Mouse (Mus musculus): Measurements from ENCODE around the gene Mog. TPM values are rescaled to one million over a fixed set of nuclear protein-coding genes. Genes with fewer than 3 reads are reported as not detected.
"Not testable (repeated sequence)": the region's sequence is repeated elsewhere in the genome, so short reads cannot be mapped to it uniquely, and the experiment has no call there.

The Mog gene
- total RNA-seq, 2 experiments from 2014 or later: not detected

DNA sequence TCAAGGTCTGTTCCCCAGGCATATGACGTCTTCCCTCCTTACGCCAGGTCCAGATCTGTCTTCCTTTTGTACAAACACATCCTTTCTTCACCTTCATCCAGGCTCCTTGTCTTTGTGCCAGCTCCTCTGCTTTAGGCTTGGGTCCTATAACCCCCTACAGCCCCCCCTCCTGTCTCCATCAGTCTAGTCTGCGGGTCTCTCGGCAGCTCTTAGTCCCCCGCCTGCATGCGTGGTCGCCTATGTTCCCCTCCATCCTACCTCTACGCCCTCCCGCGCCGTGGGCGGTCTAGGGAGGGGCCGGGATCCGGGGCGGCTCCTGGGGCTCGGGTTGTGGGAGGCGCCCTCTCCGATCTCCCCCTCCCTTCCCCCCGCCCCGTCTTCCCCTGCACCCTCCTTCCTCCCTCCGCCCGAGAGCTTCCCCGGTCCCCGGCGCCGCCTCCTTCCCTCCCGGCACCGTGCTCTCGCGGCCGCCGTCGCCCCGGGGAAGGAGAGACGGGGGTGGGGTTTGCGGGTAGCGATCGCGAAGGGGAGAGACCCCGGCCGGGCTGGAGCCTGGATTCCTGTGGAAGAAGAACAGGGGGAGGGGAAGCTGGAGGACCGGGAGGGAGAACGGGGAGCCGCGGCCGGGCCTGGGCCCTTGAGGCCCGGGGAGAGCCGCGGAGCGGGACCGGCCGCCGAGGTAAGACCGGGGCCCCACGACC lies 22.6 kb upstream of the Mog start, which contains the start of gene Gabbr1:
Gene Gabbr1, plus strand, starts transcription at position 356 of the 701 bp plus-strand sequence.
- DNase-seq (ENCODE audit: low spot score in 2 of 2): peak; percentile 38 to 67

DNA sequence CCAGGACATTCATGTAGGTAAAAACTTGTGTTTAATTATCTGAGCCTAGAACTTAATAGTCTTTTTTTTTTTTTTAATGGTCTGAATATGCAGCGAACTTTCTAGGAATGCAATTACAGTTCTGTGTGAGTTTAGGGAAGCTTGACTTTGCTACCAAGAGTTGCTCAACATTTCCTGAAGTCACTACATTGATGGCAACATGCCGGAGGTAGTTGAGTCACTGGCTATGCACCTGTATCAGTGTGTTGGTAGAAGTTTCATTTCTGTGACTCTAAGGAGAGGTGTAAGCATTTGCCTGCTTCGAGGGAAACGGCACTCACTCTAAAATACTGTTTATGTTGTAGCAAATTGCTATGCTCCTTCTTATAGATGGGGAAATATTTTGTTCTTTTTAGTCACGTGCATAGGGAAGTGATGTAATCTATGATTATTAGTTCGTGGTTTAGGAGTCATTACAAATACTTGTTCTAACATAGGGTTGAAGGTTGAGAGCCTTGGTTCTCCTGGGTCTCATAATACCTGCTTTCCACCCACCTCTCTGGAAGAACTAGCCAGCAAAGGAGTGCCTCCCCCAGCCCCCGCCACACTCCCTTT lies 21.6 kb upstream of the Mog start:
- DNase-seq (ENCODE audit: low spot score in 2 of 2): no peak

DNA sequence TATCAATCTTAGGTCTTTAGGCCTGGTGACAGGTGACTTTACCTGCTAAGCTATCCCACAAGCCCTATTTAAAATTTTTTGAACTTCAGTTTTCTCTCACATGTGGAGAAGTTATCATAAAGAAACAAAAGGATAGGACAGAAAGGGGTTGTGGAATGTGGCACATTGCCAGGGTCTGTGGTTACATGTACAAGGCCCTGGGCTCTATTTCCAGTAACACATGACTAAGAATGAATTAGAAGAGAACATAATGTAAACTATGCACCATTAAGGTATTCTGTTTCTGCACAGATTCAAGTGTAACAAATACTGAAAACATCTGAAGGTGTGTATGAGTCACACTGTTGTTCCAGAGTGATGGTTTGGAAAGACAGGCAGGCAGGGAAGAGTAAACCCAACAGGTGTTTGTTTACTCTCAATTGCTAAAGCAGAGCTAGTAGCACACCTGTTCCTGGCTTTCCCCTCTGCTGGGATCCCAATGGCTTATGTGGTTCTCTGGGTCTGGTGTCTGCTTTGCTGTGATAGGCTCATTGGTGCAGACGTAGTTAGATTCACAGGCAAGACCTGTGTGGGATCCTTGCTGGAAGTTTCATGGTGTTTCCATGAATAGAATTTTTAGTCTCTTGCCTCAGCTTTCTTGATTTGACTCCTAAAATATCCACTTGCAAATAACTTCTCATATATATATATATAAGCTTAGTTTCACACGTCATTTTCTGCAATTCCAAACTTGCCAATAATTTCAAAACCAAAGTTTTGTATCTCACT lies 16.1 kb upstream of the Mog start:
- DNase-seq (ENCODE audit: low spot score in 2 of 2): no peak

DNA sequence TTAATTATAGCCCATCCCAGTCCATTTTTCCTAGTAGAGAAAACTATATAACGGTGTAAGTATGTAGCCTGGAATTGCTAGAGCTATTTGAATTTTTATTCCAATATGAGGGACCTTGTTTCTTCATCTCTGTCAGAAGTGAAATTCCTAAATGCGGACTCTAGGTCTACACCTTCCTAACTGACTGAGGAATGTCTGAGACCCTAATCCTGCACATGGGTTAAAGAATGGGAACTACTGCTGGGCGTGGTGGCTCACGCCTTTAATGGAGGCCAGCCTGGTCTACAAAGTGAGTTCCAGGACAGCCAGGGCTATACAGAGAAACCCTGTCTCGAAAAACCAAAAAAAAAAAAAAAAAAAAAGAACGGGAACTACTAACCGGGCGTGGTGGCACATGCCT lies 6.0 kb upstream of the Mog start:
- DNase-seq (ENCODE audit: low spot score in 2 of 2): no peak

DNA sequence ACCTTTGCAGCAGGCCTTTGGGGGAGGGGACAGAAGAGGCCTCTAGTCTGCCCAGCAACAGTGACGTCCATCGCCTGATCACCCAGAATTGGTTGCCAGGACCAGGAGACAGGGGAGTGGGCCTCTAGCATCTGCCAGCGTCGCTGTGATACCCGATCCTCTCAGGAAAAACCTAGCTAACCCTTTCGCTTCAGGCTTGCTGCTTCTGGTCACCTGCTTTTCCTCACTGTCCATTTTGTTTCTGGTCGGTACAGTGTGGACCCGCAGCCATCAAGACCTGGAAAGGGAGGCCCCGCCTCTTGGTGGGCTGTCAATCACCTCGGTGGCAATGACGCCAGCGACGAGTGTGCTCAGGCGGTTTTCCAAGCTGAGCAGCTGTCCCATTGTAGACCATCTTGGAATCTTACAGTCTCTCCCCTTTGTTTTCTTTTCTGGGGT lies 5.5 kb upstream of the Mog start:
- DNase-seq (ENCODE audit: low spot score in 2 of 2): peak; percentile 50 to 70

DNA sequence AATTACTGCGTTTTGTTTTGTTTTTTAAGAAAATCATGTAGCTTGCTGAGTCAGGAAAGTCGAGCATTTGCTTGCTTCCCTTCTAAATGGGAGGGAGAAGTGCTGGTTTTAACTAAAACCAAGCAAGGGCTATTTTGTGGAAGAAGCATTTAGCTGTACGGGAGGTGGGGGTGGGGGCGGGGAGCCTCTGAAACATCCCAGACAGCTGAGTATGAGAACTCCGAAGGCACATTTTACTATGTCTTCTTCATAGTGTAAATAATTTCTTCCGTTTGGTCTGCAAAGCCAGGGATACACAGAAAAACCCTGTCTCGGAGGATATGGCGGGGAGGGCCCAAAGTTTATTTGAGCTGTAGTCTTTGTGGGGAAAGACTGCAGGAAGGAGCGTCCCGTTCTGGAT lies 5.0 kb upstream of the Mog start:
- DNase-seq (ENCODE audit: low spot score in 2 of 2): no peak

DNA sequence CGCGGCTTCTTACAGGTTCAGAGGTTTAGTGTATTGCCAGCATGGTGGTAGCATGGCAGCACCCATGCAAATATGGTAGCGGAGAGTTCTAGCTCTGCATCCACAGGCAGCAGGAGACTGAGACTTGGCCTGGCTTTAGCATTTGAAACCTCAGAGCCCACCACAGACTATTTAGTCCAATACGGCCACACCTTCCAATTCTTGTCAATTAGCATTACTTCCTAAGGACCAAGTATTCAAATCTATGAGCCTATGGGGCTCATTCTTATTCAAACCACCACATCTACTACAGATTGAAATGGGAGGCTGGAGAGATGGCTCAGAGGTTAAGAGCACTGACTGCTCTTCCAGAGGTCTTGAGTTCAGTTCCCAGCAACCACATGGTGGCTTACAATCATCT lies 4.3 kb upstream of the Mog start:
- no peak for DNase-seq (ENCODE audit: low spot score in 2 of 2)

DNA sequence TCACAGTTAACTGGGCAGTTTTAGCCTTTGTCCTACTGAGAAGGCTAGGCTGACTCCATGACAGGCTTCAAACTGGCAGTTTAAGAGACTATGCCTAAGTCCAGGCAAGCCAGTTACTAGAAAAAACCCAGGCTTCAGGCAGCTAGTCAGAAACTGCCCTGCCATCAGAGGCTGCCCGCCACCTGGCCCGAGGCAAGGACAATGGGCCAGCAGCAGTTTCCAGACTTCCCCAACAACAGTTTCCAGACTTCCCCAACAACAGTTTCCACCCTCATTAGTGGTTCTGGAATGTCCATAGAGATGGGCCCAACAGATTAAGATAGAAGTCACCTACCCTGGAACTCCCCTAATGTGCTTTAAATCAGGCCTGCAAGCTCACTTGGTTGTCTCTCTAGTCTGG lies 3.2 kb upstream of the Mog start:
- no peak for DNase-seq (ENCODE audit: low spot score in 2 of 2)

DNA sequence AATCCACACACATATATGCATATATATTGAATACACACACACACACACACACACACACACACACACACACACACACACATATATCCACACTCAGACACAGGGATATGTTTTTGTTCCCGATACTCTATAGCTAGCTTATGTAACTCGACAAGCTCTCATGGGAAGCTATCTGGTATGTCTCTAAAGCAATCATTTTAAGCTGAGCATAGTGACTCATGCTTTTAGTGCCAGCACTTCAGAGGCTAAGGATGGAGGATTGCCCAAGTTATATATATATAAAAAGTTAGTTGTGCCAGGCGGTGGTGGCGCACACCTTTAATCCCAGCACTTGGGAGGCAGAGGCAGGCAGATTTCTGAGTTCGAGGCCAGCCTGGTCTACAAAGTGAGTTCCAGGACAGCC lies 4.0 kb downstream of the Mog start:
- DNase-seq (ENCODE audit: low spot score in 2 of 2): not testable (repeated sequence)

DNA sequence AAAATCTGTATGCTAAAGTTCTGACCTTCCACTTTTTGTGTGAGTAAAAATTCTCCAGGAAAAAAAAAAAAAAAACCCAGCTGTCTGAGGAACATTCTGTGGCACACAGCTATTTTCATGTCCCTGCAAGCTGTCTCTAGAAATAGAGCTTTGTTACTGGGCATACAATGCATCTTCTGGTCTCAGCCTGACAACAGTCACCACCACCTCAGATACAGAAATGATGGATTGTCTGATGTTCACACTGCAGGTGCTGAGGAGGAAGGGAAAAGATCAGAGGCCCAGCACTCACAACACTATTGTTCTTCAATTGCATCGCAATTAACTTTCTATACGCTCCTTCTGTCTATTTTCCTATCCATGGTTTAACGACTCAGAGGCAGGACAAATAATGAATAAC lies 4.9 kb downstream of the Mog start:
- no peak for DNase-seq (ENCODE audit: low spot score in 2 of 2)

DNA sequence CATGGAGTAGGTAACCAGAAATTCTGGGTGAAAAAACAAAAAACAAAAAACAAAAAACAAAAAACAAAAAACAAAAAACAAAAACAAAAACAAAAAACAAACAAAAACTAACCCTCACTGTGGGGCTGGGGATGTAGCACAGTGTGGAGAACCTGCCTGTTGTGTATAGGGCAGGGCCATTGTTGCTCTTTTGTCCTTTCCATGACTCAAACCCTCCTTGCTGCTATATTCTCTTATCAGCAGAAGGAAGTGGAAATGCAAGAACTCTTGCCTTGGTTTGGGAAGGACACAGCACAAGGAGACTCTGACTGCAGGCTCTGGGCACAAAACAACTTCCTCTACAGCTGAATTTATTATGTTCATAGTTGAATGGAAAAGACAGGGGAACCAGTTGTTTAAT lies 6.9 kb downstream of the Mog start:
- no peak for DNase-seq (ENCODE audit: low spot score in 2 of 2)

DNA sequence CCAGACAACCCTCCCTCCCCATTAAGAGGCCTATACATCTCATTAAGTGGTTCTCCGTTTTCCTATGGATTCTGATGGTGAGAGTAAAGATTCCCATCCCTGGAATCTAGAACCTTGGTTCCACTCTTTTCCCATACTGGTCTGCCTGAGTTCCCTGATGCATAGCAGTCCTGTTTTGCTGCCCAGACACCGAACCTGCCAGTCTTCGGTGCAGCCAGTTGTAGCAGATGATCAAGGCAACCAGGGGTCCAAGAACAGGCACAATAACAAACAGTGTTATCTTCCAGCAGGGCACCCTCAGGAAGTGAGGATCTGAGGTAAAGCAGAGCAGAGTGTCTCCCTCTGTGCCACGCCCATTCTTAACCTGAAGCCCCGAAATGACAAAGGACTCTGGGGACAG lies 11.1 kb downstream of the Mog start:
- DNase-seq (ENCODE audit: low spot score in 2 of 2): no peak

DNA sequence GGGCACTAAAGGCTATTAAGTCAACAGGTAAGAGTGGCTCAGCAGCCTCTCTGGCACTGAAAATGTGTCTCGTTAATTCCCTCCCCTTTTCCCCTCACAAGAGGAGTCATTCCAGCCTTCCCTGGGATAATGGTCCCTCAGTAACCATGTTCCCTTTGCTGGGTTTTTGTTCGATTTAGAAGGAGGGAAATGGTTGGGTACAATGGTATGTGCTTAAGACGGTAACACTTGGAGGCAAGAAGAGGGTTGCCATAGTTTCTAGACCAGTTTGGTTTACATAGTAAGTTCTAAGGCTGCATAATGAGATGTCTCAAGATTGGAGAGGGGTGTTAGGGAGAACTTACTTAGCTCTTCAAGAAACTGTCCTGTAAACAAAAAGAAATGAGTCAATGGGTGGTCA lies 11.5 kb downstream of the Mog start:
- no peak for DNase-seq (ENCODE audit: low spot score in 2 of 2)

DNA sequence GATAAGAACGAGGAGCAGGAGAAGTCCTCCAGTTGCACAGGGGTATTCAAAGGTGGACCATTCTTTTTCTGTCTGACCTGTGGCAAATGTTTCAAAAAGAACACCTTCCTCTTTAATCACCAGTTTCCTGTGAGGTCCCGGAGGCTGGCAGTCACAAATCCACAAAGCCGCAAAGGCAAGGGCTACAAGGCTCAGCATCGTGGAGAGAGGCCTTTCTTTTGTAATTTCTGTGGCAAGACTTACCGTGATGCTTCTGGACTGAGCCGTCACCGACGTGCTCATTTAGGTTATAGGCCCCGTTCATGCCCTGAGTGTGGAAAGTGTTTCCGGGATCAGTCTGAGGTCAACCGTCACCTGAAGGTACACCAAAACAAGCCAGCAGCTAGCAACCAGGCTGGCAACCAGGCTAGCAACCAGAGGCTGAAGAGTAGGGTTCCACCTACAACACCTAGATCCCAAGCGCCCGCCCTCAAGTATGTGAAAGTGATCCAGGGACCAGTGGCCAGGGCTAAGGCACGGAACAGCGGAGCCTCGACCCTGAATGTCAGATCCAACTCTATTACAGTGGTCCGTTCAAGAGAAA lies 13.6 kb downstream of the Mog start:
- no peak for DNase-seq (ENCODE audit: low spot score in 2 of 2)

DNA sequence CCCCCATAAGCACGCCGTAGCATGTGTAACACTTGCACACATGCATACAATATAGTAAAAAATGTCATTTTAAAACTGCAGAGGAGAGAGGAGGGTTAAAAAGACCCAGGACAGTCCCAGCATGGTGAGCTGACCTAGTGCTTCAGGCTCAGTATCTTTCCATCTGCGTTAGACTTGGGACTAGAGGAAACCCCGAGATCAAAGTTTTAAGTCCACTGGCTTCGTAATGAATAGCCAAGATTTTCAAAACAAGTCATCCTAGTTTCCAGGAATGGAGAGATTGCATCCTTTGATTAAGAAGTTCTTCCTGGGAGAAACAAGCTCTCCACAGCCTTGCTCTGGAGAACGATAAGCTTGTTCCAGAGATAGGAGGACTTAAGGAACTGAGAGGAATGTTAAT lies 15.0 kb downstream of the Mog start:
- no peak for DNase-seq (ENCODE audit: low spot score in 2 of 2)

DNA sequence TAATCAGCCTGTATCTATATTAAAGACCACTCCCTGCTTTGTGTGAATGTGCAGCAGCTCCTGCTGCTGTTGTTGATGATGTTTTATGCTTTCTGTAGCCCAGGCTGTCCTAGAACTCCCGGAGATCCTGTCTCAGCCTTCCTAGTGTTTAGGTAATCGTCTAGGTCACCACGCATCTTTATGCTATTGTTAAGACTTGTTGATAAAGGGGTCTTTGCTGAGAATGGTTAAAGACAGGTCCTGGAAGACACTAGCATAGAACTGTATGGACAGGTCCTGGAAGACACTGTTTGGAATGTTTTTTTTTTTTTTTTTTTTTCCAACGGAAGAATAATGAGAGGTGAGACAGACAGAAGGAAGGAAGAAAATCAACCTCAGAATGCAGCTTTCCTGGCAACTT lies 19.8 kb downstream of the Mog start:
- no peak for DNase-seq (ENCODE audit: low spot score in 2 of 2)

DNA sequence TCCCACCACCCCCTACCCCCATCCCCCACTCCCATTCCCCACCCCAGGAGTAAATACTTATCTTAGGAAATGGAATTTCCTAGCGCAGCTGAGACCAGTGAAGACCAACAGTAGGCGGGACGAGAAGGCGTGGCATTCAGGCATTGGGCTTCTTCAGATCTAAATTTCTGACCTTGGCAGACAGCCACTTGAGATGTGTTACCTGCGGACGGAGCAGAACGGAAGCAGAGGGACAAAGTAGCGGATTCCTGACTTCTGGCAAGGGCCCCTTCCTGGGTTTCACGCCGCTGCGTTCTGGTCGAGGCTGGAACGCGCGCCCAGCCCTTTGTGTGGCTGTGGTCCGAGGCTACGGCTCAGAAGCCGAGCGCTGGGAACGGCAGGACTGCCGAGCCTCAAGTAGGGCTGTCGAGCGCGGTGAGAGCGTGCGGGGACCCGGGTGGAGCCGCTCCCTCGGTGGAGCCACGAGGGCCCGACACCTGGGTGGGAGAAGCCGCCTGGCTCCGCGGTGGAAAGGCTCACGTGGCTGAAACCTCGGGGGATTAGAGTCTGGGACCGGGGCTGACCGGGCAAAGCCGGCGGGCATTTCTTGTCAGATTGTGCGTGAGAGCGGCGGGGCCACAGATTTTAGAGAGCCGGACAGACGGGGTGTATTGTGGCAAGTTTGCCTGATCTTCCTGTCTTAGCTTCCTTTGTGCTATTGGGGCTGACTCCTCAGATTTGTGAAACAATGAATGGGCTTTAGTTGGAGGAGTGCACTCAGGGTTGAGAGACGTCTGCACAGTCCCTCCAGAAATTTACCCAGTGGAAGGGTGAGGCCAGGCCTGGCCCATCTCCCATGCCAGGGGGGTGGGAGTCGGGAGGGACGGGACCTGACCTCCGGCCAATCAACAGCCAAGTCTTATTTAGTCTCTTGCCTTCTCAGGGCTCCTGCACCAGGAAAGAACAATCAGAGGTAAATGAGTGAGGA lies 20.6 kb downstream of the Mog start:
- DNase-seq (ENCODE audit: low spot score in 2 of 2): peak in 1 of 2 experiments; percentile 15

DNA sequence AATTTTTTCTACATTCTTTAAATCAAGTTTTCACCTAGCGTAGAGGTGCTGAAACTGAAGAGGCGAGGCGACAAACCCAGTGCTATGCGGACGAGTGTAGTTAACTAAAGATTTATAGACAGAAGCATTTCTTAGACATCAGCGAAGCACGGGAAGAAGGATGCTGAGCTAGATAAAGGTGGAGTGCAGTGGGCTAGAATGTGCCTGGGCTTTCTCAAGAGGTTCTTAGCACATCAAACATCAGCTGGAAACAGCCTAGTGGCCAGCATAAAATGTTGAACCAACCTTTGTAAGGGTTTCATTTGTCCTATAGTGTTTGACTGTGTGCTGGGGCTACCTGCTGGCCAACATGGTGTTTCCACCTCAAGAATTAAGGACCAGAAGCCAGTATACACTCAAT lies 22.3 kb downstream of the Mog start, which contains the start of gene Zfp57:
Gene Zfp57, plus strand, starts transcription at position 301 of the 400 bp plus-strand sequence.
- DNase-seq (ENCODE audit: low spot score in 2 of 2): no peak

DNA sequence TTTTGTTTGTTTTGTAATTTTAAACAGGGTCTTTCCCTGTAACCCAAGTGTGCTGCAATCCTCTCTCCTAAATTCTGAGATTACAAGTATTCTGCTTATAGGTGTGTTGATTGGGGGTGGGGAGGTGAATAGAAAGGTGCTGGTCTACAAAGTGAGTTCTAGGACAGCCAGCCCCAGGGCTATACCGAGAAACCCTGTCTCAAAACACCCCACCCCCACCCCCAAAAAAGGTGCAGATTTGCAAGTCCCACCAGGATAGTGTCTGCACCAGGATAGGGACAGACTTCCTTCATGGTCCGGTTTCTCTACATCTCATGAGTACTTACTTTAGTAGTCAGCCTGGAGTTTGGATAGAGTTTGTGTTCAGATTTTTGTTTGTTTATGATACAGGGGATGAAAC lies 24.7 kb downstream of the Mog start:
- DNase-seq (ENCODE audit: low spot score in 2 of 2): no peak

DNA sequence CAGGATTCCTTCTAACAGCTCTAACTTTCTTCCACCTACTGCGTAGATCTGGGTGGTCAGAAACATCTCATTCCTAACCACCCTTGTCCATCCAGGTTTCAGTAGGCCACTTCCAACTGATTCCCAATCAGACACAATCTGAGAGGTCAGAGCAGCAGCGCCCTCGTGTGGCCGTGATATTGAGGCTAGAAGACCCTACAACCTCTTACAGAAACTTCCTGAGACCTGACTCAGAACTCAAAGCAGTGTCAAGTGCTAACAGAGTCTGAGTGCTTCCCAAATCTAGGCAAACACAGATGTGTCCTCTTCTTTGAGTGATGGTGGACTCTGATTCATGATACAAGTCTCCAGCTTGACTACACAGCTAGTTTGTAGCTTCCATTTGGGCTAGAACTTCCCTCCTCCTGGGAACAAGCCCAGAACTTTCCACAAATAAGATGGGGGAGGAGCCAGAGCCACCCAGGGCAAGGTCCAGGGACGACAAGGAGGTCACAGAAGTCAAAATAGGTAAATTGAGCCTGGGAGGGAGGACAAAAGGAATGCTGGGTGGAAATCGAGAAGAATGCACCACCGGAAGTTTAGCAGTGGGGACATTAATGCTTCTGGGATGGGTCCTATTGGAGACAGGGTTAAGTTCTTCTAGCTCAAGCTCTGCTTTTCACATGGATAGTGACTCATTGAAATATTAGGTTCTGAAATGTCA lies 26.0 kb downstream of the Mog start:
- peak; percentile 57 to 63 for DNase-seq (ENCODE audit: low spot score in 2 of 2)

Measured in adrenal gland, postnatal 4 days (tissue).